Mouse (Mus musculus) heart, adult 10 weeks (tissue): ENCODE results near the gene Wdfy2. TPM values are rescaled to one million over a fixed set of nuclear protein-coding genes. Genes with fewer than 3 reads are reported as not detected.

Source experiments
- polyA plus RNA-seq: library from polyadenylated mRNA; stranded (reverse); fragments of 350-450 nt; fragmentation: Illumina TruSeq; extraction: RNeasy Lipid Tissue Mini Kit (QIAGEN cat#74804); gene quantifications from one replicate; pipeline ENCODE4 v1.2.3, GENCODE M21; 2014; ENCODE audit warnings: low read depth, low replicate concordance

Gene Wdfy2
- 8.1 TPM for polyA plus RNA-seq

GRCm38 (mm10) chr14:62837641-62838252 is at the start of gene Wdfy2:
Gene Wdfy2, plus strand, starts transcription at chr14:62837678.

DNA sequence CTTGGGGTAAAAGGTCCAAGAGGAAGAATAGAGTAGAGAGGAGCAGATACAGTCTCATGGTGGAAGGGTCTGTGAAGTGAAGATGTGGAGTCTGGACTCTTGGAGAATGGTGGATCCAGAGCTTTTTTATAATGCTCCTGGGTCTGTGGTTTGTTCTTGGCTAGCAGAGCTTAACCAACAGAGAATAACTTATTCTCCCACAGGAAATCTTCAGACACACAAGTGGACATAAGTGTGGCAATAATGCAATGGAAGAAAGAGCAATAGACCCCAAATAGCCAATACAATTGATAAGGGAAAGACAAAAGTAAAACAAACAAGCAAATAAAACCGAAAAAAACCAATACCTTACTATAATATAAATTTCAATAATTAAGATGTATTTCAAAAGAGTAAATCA is 146.9 kb downstream of the Wdfy2 start, which contains the start of gene Defb48:
Gene Defb48 (minus strand): TSS at position 101 of the 400 bp plus-strand sequence.

DNA sequence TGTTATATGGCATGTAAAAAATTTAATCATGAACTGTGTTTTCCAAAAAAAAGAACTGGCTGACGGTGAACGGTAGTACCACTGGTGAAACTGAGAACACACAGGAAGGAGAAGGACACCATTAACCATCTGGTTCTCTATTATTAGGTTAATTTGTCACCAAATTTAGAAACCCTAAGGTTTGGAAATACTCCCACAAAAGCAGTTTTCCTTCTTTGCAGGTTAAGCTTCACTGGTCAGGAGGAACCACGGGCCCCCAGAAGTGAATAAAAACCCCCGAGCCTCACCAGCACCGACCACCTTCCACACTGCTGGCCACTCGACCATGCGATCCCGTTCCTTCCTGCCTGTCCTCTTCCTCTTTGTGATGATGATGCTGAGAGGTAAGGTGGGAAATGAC is 160.3 kb downstream of the Wdfy2 start, which contains the start of gene Defb47:
Gene Defb47 (plus strand): TSS at position 301 of the 400 bp plus-strand sequence.

Other genes starting within 250 kb of the Wdfy2 start
- gene Serpine3, start 174.0 kb upstream of the Wdfy2 start, polyA plus RNA-seq = not detected
- 11.6 TPM for gene Ints6, start 76.5 kb upstream of the Wdfy2 start, polyA plus RNA-seq
- not detected for gene Defb48, start 146.8 kb downstream of the Wdfy2 start, polyA plus RNA-seq
- not detected for gene Defb47, start 160.4 kb downstream of the Wdfy2 start, polyA plus RNA-seq
- gene Defb43, start 174.1 kb downstream of the Wdfy2 start, polyA plus RNA-seq = not detected
- gene Defb42, start 209.3 kb downstream of the Wdfy2 start, polyA plus RNA-seq = not detected
- gene Defb30, start 212.3 kb downstream of the Wdfy2 start, polyA plus RNA-seq = not detected